Mouse (Mus musculus): ENCODE measurements around the gene Insyn1. TPM values are rescaled to one million over a fixed set of nuclear protein-coding genes. Genes with fewer than 3 reads are reported as not detected.

Gene Insyn1
- total RNA-seq, 1 experiment, result 5.4 TPM

DNA sequence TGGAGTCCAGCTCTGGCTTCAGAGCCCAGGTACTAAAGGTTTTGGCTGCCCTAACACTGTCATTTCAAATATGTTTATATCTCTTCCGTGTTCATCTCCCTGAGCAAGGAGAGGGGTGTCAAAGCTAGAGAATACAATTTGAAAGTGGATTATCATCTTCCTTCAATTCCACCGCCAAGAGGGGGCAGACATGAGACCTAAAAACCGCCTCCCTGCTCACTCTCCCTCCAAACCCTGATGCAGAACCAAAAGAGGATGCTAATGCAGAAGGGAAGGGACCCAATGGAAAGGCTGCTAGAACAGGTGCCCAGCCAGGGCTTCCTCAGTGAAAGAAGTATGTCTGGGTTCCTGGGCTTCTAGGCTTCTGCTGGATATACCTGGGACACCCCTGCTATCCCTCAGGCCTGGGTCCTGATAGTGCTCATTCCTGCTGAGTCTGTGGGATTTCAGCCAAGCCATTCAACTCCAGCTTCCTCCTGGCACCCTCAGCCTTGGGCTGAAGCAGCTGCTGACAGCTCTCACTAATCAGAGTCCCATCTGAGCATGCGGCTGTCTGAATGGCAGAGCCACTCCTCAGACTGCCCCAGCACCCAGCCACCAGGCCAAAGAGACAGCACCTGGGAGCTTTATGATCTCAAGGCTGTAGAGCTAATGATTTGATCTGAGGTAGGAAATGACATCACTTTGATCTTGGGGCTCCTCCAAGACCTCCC lies 8.2 kb downstream of the Insyn1 start:
- Histone ChIP-seq H3K4me1 (ENCODE audit: control insufficient read depth in 2 of 2, insufficient read depth in 2 of 2, low read length in 2 of 2, poor library complexity in 1 of 2) (no peaks in the 10 kb centered on the region), H3K4me3 (ENCODE audit: insufficient read depth in 1 of 2, low read depth in 1 of 2, low read length in 2 of 2, poor library complexity in 1 of 2, severe bottlenecking in 1 of 2) (no peak overlapping the region), H3K9ac (ENCODE audit: insufficient read depth, low read depth, low read length, poor library complexity, severe bottlenecking) (no peak overlapping the region), H3K9me3 (ENCODE audit: control insufficient read depth, insufficient read depth, low read depth, low read length) (no peaks in the 10 kb centered on the region), H3K36me3 (ENCODE audit: control insufficient read depth, insufficient read depth, low read length, poor library complexity, severe bottlenecking) (no peaks in the 10 kb centered on the region), H3K27ac (ENCODE audit: insufficient read depth, low read depth, low read length, poor library complexity, severe bottlenecking) (no peak overlapping the region)
- no peak for DNase-seq (ENCODE audit: low read depth, low spot score)
- no peak for TF ChIP-seq ZNF384 (IDR thresholded peaks at IDR 0.05; ENCODE audit: low read depth, low read length)
- TF ChIP-seq HCFC1 (IDR thresholded peaks at IDR 0.05; ENCODE audit: borderline replicate concordance, insufficient read depth, low read length), result no peak
- TF ChIP-seq MAFK (IDR thresholded peaks at IDR 0.05; ENCODE audit: insufficient read depth, low read depth, low read length), result no peak
- no peak for TF ChIP-seq ZC3H11A (IDR thresholded peaks at IDR 0.05; ENCODE audit: borderline replicate concordance, low read depth, low read length)
- no peak for TF ChIP-seq CHD2 (IDR thresholded peaks at IDR 0.05; ENCODE audit: low read depth, low read length)
- in situ Hi-C loops (cut with MboI; ENCODE audit: low sequenced_read_pairs in 2 of 2, unreplicated experiment in 2 of 2), result no loop called here

DNA sequence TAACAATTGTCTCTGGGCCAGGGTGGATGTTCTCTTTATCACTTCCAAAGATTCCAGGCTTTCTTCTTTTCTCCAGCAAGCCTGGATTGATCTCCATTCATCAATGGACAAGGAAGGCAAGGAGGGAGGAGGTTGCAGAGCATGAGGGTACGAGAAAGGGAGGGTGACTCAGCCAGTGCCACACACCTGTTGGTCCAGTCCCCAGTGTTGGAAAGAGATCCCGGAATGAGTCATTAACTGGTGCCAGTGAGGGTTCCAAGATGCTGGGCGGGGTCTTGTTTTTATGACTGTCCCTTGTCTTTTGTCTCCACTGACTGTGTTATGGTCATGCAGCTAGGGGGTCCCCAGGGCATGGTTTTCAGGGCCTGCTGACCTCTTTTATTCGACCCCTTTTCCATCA lies 9.5 kb downstream of the Insyn1 start:
- Histone ChIP-seq H3K4me3 (ENCODE audit: insufficient read depth in 1 of 2, low read depth in 1 of 2, low read length in 2 of 2, poor library complexity in 1 of 2, severe bottlenecking in 1 of 2) (no peak overlapping the region), H3K36me3 (ENCODE audit: control insufficient read depth, insufficient read depth, low read length, poor library complexity, severe bottlenecking) (no peaks in the 10 kb centered on the region), H3K9ac (ENCODE audit: insufficient read depth, low read depth, low read length, poor library complexity, severe bottlenecking) (no peak overlapping the region), H3K4me1 (ENCODE audit: control insufficient read depth in 2 of 2, insufficient read depth in 2 of 2, low read length in 2 of 2, poor library complexity in 1 of 2) (no peaks in the 10 kb centered on the region), H3K9me3 (ENCODE audit: control insufficient read depth, insufficient read depth, low read depth, low read length) (no peaks in the 10 kb centered on the region), H3K27ac (ENCODE audit: insufficient read depth, low read depth, low read length, poor library complexity, severe bottlenecking) (no peak overlapping the region)
- in situ Hi-C loops (cut with MboI; ENCODE audit: low sequenced_read_pairs in 2 of 2, unreplicated experiment in 2 of 2), result no loop called here
- DNase-seq (ENCODE audit: low read depth, low spot score), result no peak
- TF ChIP-seq HCFC1 (IDR thresholded peaks at IDR 0.05; ENCODE audit: borderline replicate concordance, insufficient read depth, low read length) (no peak), ZNF384 (IDR thresholded peaks at IDR 0.05; ENCODE audit: low read depth, low read length) (no peak)

DNA sequence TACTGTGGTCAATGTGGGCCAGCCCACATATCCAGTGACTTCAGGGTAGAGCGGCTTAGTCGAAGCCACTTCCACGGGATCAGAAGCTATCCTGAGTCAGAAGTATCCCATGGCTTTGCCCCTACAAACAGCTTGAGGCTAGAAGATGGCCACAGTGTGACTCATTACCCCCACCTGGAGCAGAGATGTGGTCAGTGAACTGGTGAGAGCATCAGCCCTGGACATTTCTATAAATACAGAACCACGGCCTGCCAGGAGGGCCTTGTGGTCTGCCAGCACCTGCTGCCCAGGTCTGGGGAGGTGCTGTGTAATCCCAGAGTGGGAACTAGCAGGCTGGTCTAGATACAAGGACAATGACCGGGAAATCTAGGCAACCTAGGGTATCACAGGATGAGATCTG lies 12.5 kb downstream of the Insyn1 start:
- Histone ChIP-seq H3K4me1 (ENCODE audit: control insufficient read depth in 2 of 2, insufficient read depth in 2 of 2, low read length in 2 of 2, poor library complexity in 1 of 2) (no peaks in the 10 kb centered on the region), H3K9ac (ENCODE audit: insufficient read depth, low read depth, low read length, poor library complexity, severe bottlenecking) (no peak overlapping the region), H3K27ac (ENCODE audit: insufficient read depth, low read depth, low read length, poor library complexity, severe bottlenecking) (no peak overlapping the region), H3K9me3 (ENCODE audit: control insufficient read depth, insufficient read depth, low read depth, low read length) (no peaks in the 10 kb centered on the region), H3K36me3 (ENCODE audit: control insufficient read depth, insufficient read depth, low read length, poor library complexity, severe bottlenecking) (no peaks in the 10 kb centered on the region), H3K4me3 (ENCODE audit: insufficient read depth in 1 of 2, low read depth in 1 of 2, low read length in 2 of 2, poor library complexity in 1 of 2, severe bottlenecking in 1 of 2) (no peak overlapping the region)
- TF ChIP-seq CHD2 (IDR thresholded peaks at IDR 0.05; ENCODE audit: low read depth, low read length) (no peak), ZC3H11A (IDR thresholded peaks at IDR 0.05; ENCODE audit: borderline replicate concordance, low read depth, low read length) (no peak), HCFC1 (IDR thresholded peaks at IDR 0.05; ENCODE audit: borderline replicate concordance, insufficient read depth, low read length) (no peak), MAFK (IDR thresholded peaks at IDR 0.05; ENCODE audit: insufficient read depth, low read depth, low read length) (no peak), ZNF384 (IDR thresholded peaks at IDR 0.05; ENCODE audit: low read depth, low read length) (no peak)
- in situ Hi-C loops (cut with MboI; ENCODE audit: low sequenced_read_pairs in 2 of 2, unreplicated experiment in 2 of 2), result no loop called here
- no peak for DNase-seq (ENCODE audit: low read depth, low spot score)

GRCm38 (mm10) chr9:58507216-58508005 lies 19.0 kb downstream of the Insyn1 start:
- DNase-seq (ENCODE audit: low read depth, low spot score), result no peak
- no peak overlapping the region for H3K4me3 ChIP-seq (ENCODE audit: insufficient read depth in 1 of 2, low read depth in 1 of 2, low read length in 2 of 2, poor library complexity in 1 of 2, severe bottlenecking in 1 of 2)
- no peak overlapping the region for H3K27ac ChIP-seq (ENCODE audit: insufficient read depth, low read depth, low read length, poor library complexity, severe bottlenecking)
- in situ Hi-C loops (cut with MboI; ENCODE audit: low sequenced_read_pairs in 2 of 2, unreplicated experiment in 2 of 2), result no loop called here
- no peaks in the 10 kb centered on the region for H3K9me3 ChIP-seq (ENCODE audit: control insufficient read depth, insufficient read depth, low read depth, low read length)
- TF ChIP-seq MAFK (IDR thresholded peaks at IDR 0.05; ENCODE audit: insufficient read depth, low read depth, low read length) (no peak), HCFC1 (IDR thresholded peaks at IDR 0.05; ENCODE audit: borderline replicate concordance, insufficient read depth, low read length) (no peak), ZC3H11A (IDR thresholded peaks at IDR 0.05; ENCODE audit: borderline replicate concordance, low read depth, low read length) (no peak), CHD2 (IDR thresholded peaks at IDR 0.05; ENCODE audit: low read depth, low read length) (no peak), ZNF384 (IDR thresholded peaks at IDR 0.05; ENCODE audit: low read depth, low read length) (no peak)
- H3K9ac ChIP-seq (ENCODE audit: insufficient read depth, low read depth, low read length, poor library complexity, severe bottlenecking), result no peak overlapping the region
- no peaks in the 10 kb centered on the region for H3K36me3 ChIP-seq (ENCODE audit: control insufficient read depth, insufficient read depth, low read length, poor library complexity, severe bottlenecking)
- H3K4me1 ChIP-seq (ENCODE audit: control insufficient read depth in 2 of 2, insufficient read depth in 2 of 2, low read length in 2 of 2, poor library complexity in 1 of 2), result no peaks in the 10 kb centered on the region

Measured in ES-E14 (cell line).